Mouse (Mus musculus): Measurements from ENCODE around the gene Mdn1. TPM values are rescaled to one million over a fixed set of nuclear protein-coding genes. Genes with fewer than 3 reads are reported as not detected.

Mdn1 gene
- polyA plus RNA-seq, 1 experiment from 2014 or later = 17.1 TPM

GRCm38 (mm10) chr4:32674025-32674424 lies 17.1 kb downstream of the Mdn1 start:
- H3K36me3 ChIP-seq (ENCODE audit: control insufficient read depth, insufficient read depth, low read length) = peaks cover 16% of the 10 kb centered on the region

GRCm38 (mm10) chr4:32677471-32677870 lies 20.6 kb downstream of the Mdn1 start:
- H3K27me3 ChIP-seq (ENCODE audit: control insufficient read depth, insufficient read depth, low read length) = no peaks in the 10 kb centered on the region
- H3K4me2 ChIP-seq = no peak overlapping the region
- no peak overlapping the region for H3K27ac ChIP-seq (ENCODE audit: low read depth, low read length)
- DNase-seq (ENCODE audit: low spot score, missing footprints) (no peak), ATAC-seq (ENCODE audit: low FRiP score) (no peak)
- WGBS = 94% methylated on average over 3 of the region's 3 CpGs
- H3K4me1 ChIP-seq (ENCODE audit: control insufficient read depth, insufficient read depth, low read length) = no peaks in the 10 kb centered on the region
- no peak overlapping the region for H3K4me3 ChIP-seq (ENCODE audit: low read depth, low read length)
- H3K9me3 ChIP-seq (ENCODE audit: control insufficient read depth, low read length) = no peaks in the 10 kb centered on the region
- H3K9ac ChIP-seq (ENCODE audit: low read length) = no peak overlapping the region
- peaks cover 13% of the 10 kb centered on the region for H3K36me3 ChIP-seq (ENCODE audit: control insufficient read depth, insufficient read depth, low read length)

More at GRCm38 (mm10) chr4:32674025-32674424, 17.1 kb downstream of the Mdn1 start:
- Histone ChIP-seq H3K4me3 (ENCODE audit: low read depth, low read length) (no peak overlapping the region), H3K4me2 (no peak overlapping the region), H3K9me3 (ENCODE audit: control insufficient read depth, low read length) (no peaks in the 10 kb centered on the region), H3K4me1 (ENCODE audit: control insufficient read depth, insufficient read depth, low read length) (no peaks in the 10 kb centered on the region), H3K27ac (ENCODE audit: low read depth, low read length) (no peak overlapping the region), H3K27me3 (ENCODE audit: control insufficient read depth, insufficient read depth, low read length) (no peaks in the 10 kb centered on the region), H3K9ac (ENCODE audit: low read length) (no peak overlapping the region)
- DNase-seq (ENCODE audit: low spot score, missing footprints) = no peak
- 94% methylated on average over 2 of the region's 2 CpGs for WGBS
- ATAC-seq (ENCODE audit: low FRiP score) = no peak

GRCm38 (mm10) chr4:32680843-32681242 lies 23.9 kb downstream of the Mdn1 start:
- whole genome bisulfite sequencing = 70% methylated on average over 3 of the region's 3 CpGs
- no peaks in the 10 kb centered on the region for H3K27me3 ChIP-seq (ENCODE audit: control insufficient read depth, insufficient read depth, low read length)
- DNase-seq (ENCODE audit: low spot score, missing footprints) (no peak), ATAC-seq (ENCODE audit: low FRiP score) (no peak)
- H3K9ac ChIP-seq (ENCODE audit: low read length) = no peak overlapping the region
- peaks cover 3% of the 10 kb centered on the region; the same call in 1 of the 2 replicates for H3K36me3 ChIP-seq (ENCODE audit: control insufficient read depth, insufficient read depth, low read length)
- H3K9me3 ChIP-seq (ENCODE audit: control insufficient read depth, low read length) = no peaks in the 10 kb centered on the region
- no peak overlapping the region for H3K4me2 ChIP-seq
- no peak overlapping the region for H3K4me3 ChIP-seq (ENCODE audit: low read depth, low read length)
- no peaks in the 10 kb centered on the region for H3K4me1 ChIP-seq (ENCODE audit: control insufficient read depth, insufficient read depth, low read length)
- H3K27ac ChIP-seq (ENCODE audit: low read depth, low read length) = no peak overlapping the region

GRCm38 (mm10) chr4:32682471-32682870 lies 25.6 kb downstream of the Mdn1 start:
- no peaks in the 10 kb centered on the region; the same call in 1 of the 2 replicates for H3K36me3 ChIP-seq (ENCODE audit: control insufficient read depth, insufficient read depth, low read length)
- H3K4me3 ChIP-seq (ENCODE audit: low read depth, low read length) = no peak overlapping the region
- ATAC-seq (ENCODE audit: low FRiP score) (no peak), DNase-seq (ENCODE audit: low spot score, missing footprints) (no peak)
- no peaks in the 10 kb centered on the region for H3K9me3 ChIP-seq (ENCODE audit: control insufficient read depth, low read length)
- H3K27ac ChIP-seq (ENCODE audit: low read depth, low read length) = no peak overlapping the region
- WGBS = 91% methylated on average over 4 of the region's 4 CpGs
- no peaks in the 10 kb centered on the region for H3K4me1 ChIP-seq (ENCODE audit: control insufficient read depth, insufficient read depth, low read length)
- H3K27me3 ChIP-seq (ENCODE audit: control insufficient read depth, insufficient read depth, low read length) = no peaks in the 10 kb centered on the region
- no peak overlapping the region for H3K4me2 ChIP-seq
- no peak overlapping the region for H3K9ac ChIP-seq (ENCODE audit: low read length)

GRCm38 (mm10) chr4:32683061-32683582 lies 26.2 kb downstream of the Mdn1 start:
- DNase-seq (ENCODE audit: low spot score, missing footprints) (no peak), ATAC-seq (ENCODE audit: low FRiP score) (no peak)
- H3K27me3 ChIP-seq (ENCODE audit: control insufficient read depth, insufficient read depth, low read length) = no peaks in the 10 kb centered on the region
- no peak overlapping the region for H3K27ac ChIP-seq (ENCODE audit: low read depth, low read length)
- no peak overlapping the region for H3K4me2 ChIP-seq
- H3K36me3 ChIP-seq (ENCODE audit: control insufficient read depth, insufficient read depth, low read length) = no peaks in the 10 kb centered on the region; the same call in 1 of the 2 replicates
- H3K9me3 ChIP-seq (ENCODE audit: control insufficient read depth, low read length) = no peaks in the 10 kb centered on the region
- no peak overlapping the region for H3K9ac ChIP-seq (ENCODE audit: low read length)
- no peak overlapping the region for H3K4me3 ChIP-seq (ENCODE audit: low read depth, low read length)
- 88% methylated on average over 6 of the region's 6 CpGs for WGBS
- no peaks in the 10 kb centered on the region for H3K4me1 ChIP-seq (ENCODE audit: control insufficient read depth, insufficient read depth, low read length)

GRCm38 (mm10) chr4:32717733-32718132 lies 60.8 kb downstream of the Mdn1 start:
- WGBS = 95% methylated on average over 1 of the region's 1 CpGs
- no peaks in the 10 kb centered on the region for H3K27me3 ChIP-seq (ENCODE audit: control insufficient read depth, insufficient read depth, low read length)

GRCm38 (mm10) chr4:32745394-32745793 lies 88.5 kb downstream of the Mdn1 start:
- no peak for DNase-seq (ENCODE audit: low spot score, missing footprints)
- no peaks in the 10 kb centered on the region for H3K9me3 ChIP-seq (ENCODE audit: control insufficient read depth, low read length)
- no peaks in the 10 kb centered on the region for H3K27me3 ChIP-seq (ENCODE audit: control insufficient read depth, insufficient read depth, low read length)
- no peak overlapping the region for H3K27ac ChIP-seq (ENCODE audit: low read depth, low read length)
- H3K4me1 ChIP-seq (ENCODE audit: control insufficient read depth, insufficient read depth, low read length) = no peaks in the 10 kb centered on the region
- peaks cover 24% of the 10 kb centered on the region for H3K36me3 ChIP-seq (ENCODE audit: control insufficient read depth, insufficient read depth, low read length)
- no peak for ATAC-seq (ENCODE audit: low FRiP score)
- H3K4me3 ChIP-seq (ENCODE audit: low read depth, low read length) = no peak overlapping the region
- no peak overlapping the region for H3K9ac ChIP-seq (ENCODE audit: low read length)
- no peak overlapping the region for H3K4me2 ChIP-seq
- WGBS = 85% methylated on average over 6 of the region's 6 CpGs

More at GRCm38 (mm10) chr4:32717733-32718132, 60.8 kb downstream of the Mdn1 start:
- ATAC-seq (ENCODE audit: low FRiP score) (no peak), DNase-seq (ENCODE audit: low spot score, missing footprints) (no peak)
- Histone ChIP-seq H3K4me2 (no peak overlapping the region), H3K36me3 (ENCODE audit: control insufficient read depth, insufficient read depth, low read length) (peaks cover 14% of the 10 kb centered on the region), H3K9ac (ENCODE audit: low read length) (no peak overlapping the region), H3K4me1 (ENCODE audit: control insufficient read depth, insufficient read depth, low read length) (no peaks in the 10 kb centered on the region), H3K9me3 (ENCODE audit: control insufficient read depth, low read length) (no peaks in the 10 kb centered on the region), H3K4me3 (ENCODE audit: low read depth, low read length) (no peak overlapping the region), H3K27ac (ENCODE audit: low read depth, low read length) (no peak overlapping the region)

- Histone ChIP-seq H3K9me3 (ENCODE audit: control insufficient read depth, low read length) (no peaks in the 10 kb centered on the region), H3K27ac (ENCODE audit: low read depth, low read length) (no peak overlapping the region), H3K4me1 (ENCODE audit: control insufficient read depth, insufficient read depth, low read length) (no peaks in the 10 kb centered on the region), H3K9ac (ENCODE audit: low read length) (no peak overlapping the region), H3K4me2 (no peak overlapping the region), H3K4me3 (ENCODE audit: low read depth, low read length) (no peak overlapping the region), H3K36me3 (ENCODE audit: control insufficient read depth, insufficient read depth, low read length) (peaks cover 32% of the 10 kb centered on the region), H3K27me3 (ENCODE audit: control insufficient read depth, insufficient read depth, low read length) (no peaks in the 10 kb centered on the region)
- WGBS = 93% methylated on average over 7 of the region's 7 CpGs
- DNase-seq (ENCODE audit: low spot score, missing footprints) (no peak), ATAC-seq (ENCODE audit: low FRiP score) (no peak)
Measured at GRCm38 (mm10) chr4:32748396-32748795, 91.5 kb downstream of the Mdn1 start.

GRCm38 (mm10) chr4:32750711-32751110 lies 93.8 kb downstream of the Mdn1 start:
- no peak overlapping the region for H3K27ac ChIP-seq (ENCODE audit: low read depth, low read length)
- peaks cover 30% of the 10 kb centered on the region; the same call in 1 of the 2 replicates for H3K36me3 ChIP-seq (ENCODE audit: control insufficient read depth, insufficient read depth, low read length)

More at GRCm38 (mm10) chr4:32750711-32751110, 93.8 kb downstream of the Mdn1 start:
- H3K9ac ChIP-seq (ENCODE audit: low read length) = no peak overlapping the region
- no peaks in the 10 kb centered on the region for H3K9me3 ChIP-seq (ENCODE audit: control insufficient read depth, low read length)
- no peak overlapping the region for H3K4me2 ChIP-seq
- no peak for ATAC-seq (ENCODE audit: low FRiP score)
- no peak for DNase-seq (ENCODE audit: low spot score, missing footprints)
- H3K4me1 ChIP-seq (ENCODE audit: control insufficient read depth, insufficient read depth, low read length) = no peaks in the 10 kb centered on the region
- no peaks in the 10 kb centered on the region for H3K27me3 ChIP-seq (ENCODE audit: control insufficient read depth, insufficient read depth, low read length)
- no peak overlapping the region for H3K4me3 ChIP-seq (ENCODE audit: low read depth, low read length)
- WGBS = 87% methylated on average over 1 of the region's 1 CpGs

Measured in midbrain, embryonic 11.5 days (tissue).